Mouse (Mus musculus) stomach, embryonic 14.5 days (tissue): ENCODE measurements around the gene Aip. TPM values are rescaled to one million over a fixed set of nuclear protein-coding genes. Genes with fewer than 3 reads are reported as not detected.

Experiments
- ATAC-seq: fragments of 200-750 bp; cut with Nextera tagmentation; 2 replicates; pipeline ENCODE4 v1.8.0; 2017; ENCODE audit warnings: low read depth, moderate TSS enrichment; ENCODE audit not compliant: insufficient number of reproducible peaks, insufficient read depth, low FRiP score
- H3K27ac ChIP-seq: fragments of 300-500 bp; sonication (generic); 2 replicates; pipeline ENCODE4 v1.5.1; 2014; ENCODE audit warnings: mild to moderate bottlenecking, low read length, moderate library complexity, mixed read lengths
- H3K27me3 ChIP-seq: fragments of 300-500 bp; sonication (generic); 2 replicates; pipeline ENCODE4 v1.6.1; 2014; ENCODE audit warnings: low read length, control low read depth, mixed read lengths; ENCODE audit not compliant: control insufficient read depth, insufficient read depth
- H3K36me3 ChIP-seq: fragments of 300-500 bp; sonication (generic); 2 replicates; pipeline ENCODE4 v1.6.1; 2014; ENCODE audit warnings: mild to moderate bottlenecking, control low read depth, low read length, moderate library complexity, mixed read lengths; ENCODE audit not compliant: control insufficient read depth, insufficient read depth
- H3K4me1 ChIP-seq: fragments of 300-500 bp; sonication (generic); 2 replicates; pipeline ENCODE4 v1.6.1; 2014; ENCODE audit warnings: low read length, control low read depth, mixed read lengths; ENCODE audit not compliant: control insufficient read depth, insufficient read depth
- H3K4me2 ChIP-seq: fragments of 300-500 bp; sonication (generic); replicated peaks from 2 replicates; pipeline ENCODE4 v1.6.1; 2014; ENCODE audit warnings: low read depth, low read length, control low read depth
- H3K4me3 ChIP-seq: fragments of 300-500 bp; sonication (generic); 2 replicates; pipeline ENCODE4 v1.5.1; 2014; ENCODE audit warnings: low read depth, low read length, control low read depth
- H3K9ac ChIP-seq: fragments of 300-500 bp; sonication (generic); replicated peaks from 2 replicates; pipeline ENCODE4 v1.6.1; 2014; ENCODE audit warnings: low read depth, mild to moderate bottlenecking, control low read depth, low read length, moderate library complexity, mixed read lengths
- H3K9me3 ChIP-seq: fragments of 300-500 bp; sonication (generic); 2 replicates; pipeline ENCODE4 v1.6.1; 2016; ENCODE audit warnings: low read depth, low read length, control low read depth; ENCODE audit not compliant: control insufficient read depth
- WGBS: fragments of 180-500 bp; shearing (Covaris S2); extraction: QIAGEN DNeasy Blood & Tissue Kit; methylation state at CpG from one replicate; pipeline ENCODE4 v1.1.7; 2014; 5-methylcytosine and 5-hydroxymethylcytosine counted together
- polyA plus RNA-seq: library from polyadenylated mRNA; unstranded; fragments of >200 nt; fragmentation: Nextera tagmentation; extraction: Ambion mirVana; gene quantifications from 2 replicates; pipeline ENCODE4 v1.2.1, GENCODE M21; 2014

The Aip gene
- polyA plus RNA-seq, 1 experiment from 2014 or later, result 101 TPM

- 70% methylated on average over 3 of the region's 3 CpGs for WGBS
Measured at GRCm38 (mm10) chr19:4103792-4104191, 21.9 kb downstream of the Aip start.

GRCm38 (mm10) chr19:4103294-4103693 is 22.4 kb downstream of the Aip start:
- Histone ChIP-seq H3K27ac (no peak overlapping the region), H3K4me3 (no peak overlapping the region), H3K27me3 (peaks cover 11% of the 10 kb centered on the region; the same call in 1 of the 2 replicates), H3K4me1 (peaks cover 18% of the 10 kb centered on the region; the same call in 1 of the 2 replicates), H3K9me3 (no peaks in the 10 kb centered on the region), H3K9ac (no peak overlapping the region), H3K4me2 (no peak overlapping the region), H3K36me3 (no peaks in the 10 kb centered on the region)
- no peak for ATAC-seq
- 92% methylated on average over 18 of the region's 18 CpGs for WGBS

More at GRCm38 (mm10) chr19:4103792-4104191, 21.9 kb downstream of the Aip start:
- Histone ChIP-seq H3K36me3 (no peaks in the 10 kb centered on the region), H3K27ac (no peak overlapping the region), H3K9ac (no peak overlapping the region), H3K27me3 (peaks cover 11% of the 10 kb centered on the region; the same call in 1 of the 2 replicates), H3K4me3 (no peak overlapping the region), H3K4me2 (no peak overlapping the region), H3K9me3 (no peaks in the 10 kb centered on the region), H3K4me1 (peaks cover 13% of the 10 kb centered on the region; the same call in 1 of the 2 replicates)
- ATAC-seq, result no peak

- WGBS, result 96% methylated on average over 12 of the region's 12 CpGs
Measured at GRCm38 (mm10) chr19:4102626-4103025, 23.0 kb downstream of the Aip start.

GRCm38 (mm10) chr19:4102049-4102448 is 23.6 kb downstream of the Aip start:
- H3K4me1 ChIP-seq, result peaks cover 21% of the 10 kb centered on the region; the same call in 1 of the 2 replicates
- peaks cover 11% of the 10 kb centered on the region; the same call in 1 of the 2 replicates for H3K27me3 ChIP-seq
- no peak overlapping the region for H3K27ac ChIP-seq
- no peak for ATAC-seq
- H3K9ac ChIP-seq, result no peak overlapping the region
- no peak overlapping the region for H3K4me2 ChIP-seq
- WGBS, result 94% methylated on average over 2 of the region's 2 CpGs
- no peaks in the 10 kb centered on the region for H3K36me3 ChIP-seq
- no peak overlapping the region for H3K4me3 ChIP-seq
- H3K9me3 ChIP-seq, result no peaks in the 10 kb centered on the region

More at GRCm38 (mm10) chr19:4102626-4103025, 23.0 kb downstream of the Aip start:
- Histone ChIP-seq H3K4me2 (no peak overlapping the region), H3K27ac (no peak overlapping the region), H3K36me3 (no peaks in the 10 kb centered on the region), H3K4me3 (no peak overlapping the region), H3K9me3 (no peaks in the 10 kb centered on the region), H3K9ac (no peak overlapping the region), H3K4me1 (peaks cover 21% of the 10 kb centered on the region; the same call in 1 of the 2 replicates), H3K27me3 (peaks cover 11% of the 10 kb centered on the region; the same call in 1 of the 2 replicates)
- no peak for ATAC-seq

GRCm38 (mm10) chr19:4101466-4101865 is 24.2 kb downstream of the Aip start:
- no peak overlapping the region for H3K9ac ChIP-seq
- peaks cover 11% of the 10 kb centered on the region; the same call in 1 of the 2 replicates for H3K27me3 ChIP-seq
- H3K36me3 ChIP-seq, result no peaks in the 10 kb centered on the region
- ATAC-seq, result no peak
- peak overlapping the region; percentile 91; the same call in 1 of the 2 replicates for H3K4me2 ChIP-seq
- H3K4me3 ChIP-seq, result no peak overlapping the region
- no peak overlapping the region for H3K27ac ChIP-seq
- peaks cover 21% of the 10 kb centered on the region; the same call in 1 of the 2 replicates for H3K4me1 ChIP-seq
- no peaks in the 10 kb centered on the region for H3K9me3 ChIP-seq
- WGBS, result 72% methylated on average over 6 of the region's 6 CpGs

GRCm38 (mm10) chr19:4100718-4101261 is 24.9 kb downstream of the Aip start:
- no peak overlapping the region for H3K27ac ChIP-seq
- no peaks in the 10 kb centered on the region for H3K36me3 ChIP-seq
- H3K4me2 ChIP-seq, result peak overlapping the region; percentile 91
- H3K4me1 ChIP-seq, result peaks cover 25% of the 10 kb centered on the region
- ATAC-seq, result no peak
- H3K9ac ChIP-seq, result peak overlapping the region; percentile 29; the same call in 1 of the 2 replicates
- WGBS, result under 1% methylated on average over 52 of the region's 52 CpGs
- H3K9me3 ChIP-seq, result no peaks in the 10 kb centered on the region
- peaks cover 11% of the 10 kb centered on the region; the same call in 1 of the 2 replicates for H3K27me3 ChIP-seq
- peak overlapping the region; percentile 43 for H3K4me3 ChIP-seq

GRCm38 (mm10) chr19:4099837-4100717 is 25.6 kb downstream of the Aip start, which contains the start of gene Pitpnm1:
Pitpnm1 (plus strand) TSS chr19:4099998.
- 2% methylated on average over 53 of the region's 53 CpGs for WGBS
- ATAC-seq, result 0 out of 2 replicates have a peak, but pooled peaks have one; percentile 11

GRCm38 (mm10) chr19:4099056-4099455 is 26.6 kb downstream of the Aip start:
- peak overlapping the region; percentile 91; the same call in 1 of the 2 replicates for H3K4me2 ChIP-seq
- no peak for ATAC-seq
- peaks cover 11% of the 10 kb centered on the region; the same call in 1 of the 2 replicates for H3K27me3 ChIP-seq
- H3K9me3 ChIP-seq, result no peaks in the 10 kb centered on the region
- H3K27ac ChIP-seq, result no peak overlapping the region
- WGBS, result 13% methylated on average over 9 of the region's 9 CpGs
- no peaks in the 10 kb centered on the region for H3K36me3 ChIP-seq
- H3K9ac ChIP-seq, result no peak overlapping the region
- peaks cover 25% of the 10 kb centered on the region for H3K4me1 ChIP-seq
- no peak overlapping the region for H3K4me3 ChIP-seq

More at GRCm38 (mm10) chr19:4099837-4100717, 25.6 kb downstream of the Aip start, which contains the start of gene Pitpnm1:
- peak within 1 kb of the TSS; percentile 43 for H3K4me3 ChIP-seq
- H3K36me3 ChIP-seq, result no peaks in the 10 kb centered on the region
- no peaks in the 10 kb centered on the region for H3K9me3 ChIP-seq
- peaks cover 25% of the 10 kb centered on the region for H3K4me1 ChIP-seq
- peak within 1 kb of the TSS; percentile 91 for H3K4me2 ChIP-seq
- peak within 1 kb of the TSS; percentile 29; the same call in 1 of the 2 replicates for H3K9ac ChIP-seq
- peaks cover 11% of the 10 kb centered on the region; the same call in 1 of the 2 replicates for H3K27me3 ChIP-seq
- H3K27ac ChIP-seq, result no peak within 1 kb of the TSS
